Mouse (Mus musculus): Measurements from ENCODE around the gene Gm28038. TPM values are rescaled to one million over a fixed set of nuclear protein-coding genes. Genes with fewer than 3 reads are reported as not detected.

Gm28038 gene
- polyA plus RNA-seq (2014; fragmentation: Nextera tagmentation; extraction: Ambion mirVana) = not detected in 2 replicates

DNA sequence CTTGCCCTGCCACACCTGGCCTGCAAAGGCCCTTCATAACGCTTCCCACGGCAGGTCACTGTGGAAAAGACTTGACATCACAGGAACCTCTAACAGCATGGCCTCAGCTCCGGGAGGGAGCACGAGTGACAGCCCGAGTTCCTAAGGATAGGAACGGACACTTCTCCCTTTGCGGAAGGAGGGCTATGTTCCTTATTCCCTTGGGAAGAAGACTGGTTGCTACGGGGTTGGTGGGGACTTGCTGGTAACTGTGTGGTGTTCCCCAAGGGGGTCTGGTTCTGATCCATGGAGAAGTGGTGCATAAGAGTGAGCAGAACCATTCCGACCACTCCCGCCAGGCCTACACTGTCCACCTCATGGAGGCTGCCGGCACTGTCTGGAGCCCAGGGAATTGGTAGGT, at the start of gene Gm28038:
Gm28038 (plus strand) TSS at position 301 of the 400 bp plus-strand sequence.
- Histone ChIP-seq H3K4me2 (ENCODE audit: low read length) (no peak within 1 kb of the TSS), H3K36me3 (ENCODE audit: control insufficient read depth, insufficient read depth, low read length) (no peaks in the 10 kb centered on the region), H3K27ac (ENCODE audit: low read depth) (no peak within 1 kb of the TSS), H3K27me3 (replicated peaks; ENCODE audit: control insufficient read depth, insufficient read depth, low read length) (no peaks in the 10 kb centered on the region), H3K4me3 (ENCODE audit: low read depth, low read length) (no peak within 1 kb of the TSS), H3K4me1 (replicated peaks; ENCODE audit: control insufficient read depth, insufficient read depth, low read length) (peaks cover 10% of the 10 kb centered on the region), H3K9ac (ENCODE audit: low read length) (no peak within 1 kb of the TSS), H3K9me3 (ENCODE audit: control insufficient read depth, low read length) (no peaks in the 10 kb centered on the region)
- ATAC-seq (replicated peaks; ENCODE audit: low FRiP score, low TSS enrichment, low read depth) (no peak), DNase-seq (ENCODE audit: low spot score) (no peak)
- 94% methylated on average over 11 of the region's 11 CpGs for WGBS

DNA sequence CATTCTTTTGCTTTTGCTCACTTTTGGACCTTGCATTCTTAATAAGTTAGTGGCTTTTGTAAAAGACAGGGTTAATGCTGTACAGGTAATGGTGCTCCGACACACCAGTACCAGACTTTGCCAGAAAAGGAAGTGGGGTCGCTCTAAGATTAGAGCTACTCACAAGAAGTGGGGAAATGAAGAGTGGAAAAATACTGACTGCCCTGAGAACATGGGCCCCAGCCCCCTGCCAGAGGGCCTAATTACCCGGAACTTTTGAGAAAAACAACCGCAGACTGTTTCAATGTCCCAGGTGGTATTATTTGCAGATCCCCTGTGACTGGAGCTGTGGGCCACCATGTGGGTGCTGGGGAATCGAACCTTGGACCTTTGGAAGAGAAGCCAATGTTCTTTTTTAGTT, 45.2 kb upstream of the Gm28038 start:
- 83% methylated on average over 5 of the region's 5 CpGs for WGBS

DNA sequence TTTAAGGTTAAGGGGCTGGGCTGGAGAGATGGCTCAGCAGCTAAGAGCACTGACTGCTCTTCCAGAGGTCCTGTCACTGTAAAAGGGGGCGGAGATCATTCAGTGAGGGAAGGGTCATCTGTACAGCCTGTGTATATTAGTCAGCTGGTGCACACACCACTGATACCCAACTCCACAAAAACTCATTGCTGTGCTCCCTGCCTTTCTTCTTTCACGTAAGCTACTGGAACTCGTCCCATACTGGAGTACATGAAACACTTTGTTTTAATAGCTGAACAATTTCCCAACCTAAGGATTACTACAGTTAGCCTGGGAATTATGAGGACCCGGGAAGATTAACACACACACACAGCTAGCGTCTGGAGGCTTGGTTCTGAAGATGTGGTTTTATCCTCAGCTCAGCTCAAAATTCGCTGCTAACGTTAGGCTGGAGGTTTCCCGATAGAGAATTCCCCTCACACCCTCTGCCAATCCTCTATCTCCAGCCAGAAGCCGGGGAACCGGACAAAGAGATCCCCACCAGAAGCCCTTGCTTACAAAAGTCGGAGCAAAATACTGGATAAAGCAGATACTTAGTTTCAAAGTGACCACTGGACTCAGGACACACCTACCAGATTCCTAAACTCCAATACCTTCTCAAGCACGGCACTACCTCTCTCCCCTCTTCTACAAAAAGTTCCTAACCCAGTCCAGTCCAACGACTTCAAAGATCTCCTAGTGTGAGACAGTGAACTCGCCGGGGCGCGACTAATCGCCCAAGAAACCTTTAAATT, 44.2 kb upstream of the Gm28038 start:
- H3K4me3 ChIP-seq (ENCODE audit: low read depth, low read length) = peak overlapping the region; percentile 64
- ATAC-seq (replicated peaks; ENCODE audit: low FRiP score, low TSS enrichment, low read depth) (peak; percentile 12; the same call in 1 of the 2 replicates), DNase-seq (ENCODE audit: low spot score) (no peak)
- H3K9ac ChIP-seq (ENCODE audit: low read length) = peak overlapping the region; percentile 78
- peak overlapping the region; percentile 87 for H3K4me2 ChIP-seq (ENCODE audit: low read length)
- WGBS = 2% methylated on average over 18 of the region's 18 CpGs
- H3K27ac ChIP-seq (ENCODE audit: low read depth) = peak overlapping the region; percentile 87
- no peaks in the 10 kb centered on the region for H3K27me3 ChIP-seq (replicated peaks; ENCODE audit: control insufficient read depth, insufficient read depth, low read length)
- peaks cover 16% of the 10 kb centered on the region for H3K36me3 ChIP-seq (ENCODE audit: control insufficient read depth, insufficient read depth, low read length)
- no peaks in the 10 kb centered on the region for H3K9me3 ChIP-seq (ENCODE audit: control insufficient read depth, low read length)
- H3K4me1 ChIP-seq (replicated peaks; ENCODE audit: control insufficient read depth, insufficient read depth, low read length) = peaks cover 23% of the 10 kb centered on the region

More for the DNA sequence above, 45.2 kb upstream of the Gm28038 start:
- Histone ChIP-seq H3K9me3 (ENCODE audit: control insufficient read depth, low read length) (no peaks in the 10 kb centered on the region), H3K4me1 (replicated peaks; ENCODE audit: control insufficient read depth, insufficient read depth, low read length) (peaks cover 23% of the 10 kb centered on the region), H3K4me2 (ENCODE audit: low read length) (no peak overlapping the region), H3K9ac (ENCODE audit: low read length) (no peak overlapping the region), H3K36me3 (ENCODE audit: control insufficient read depth, insufficient read depth, low read length) (peaks cover 6% of the 10 kb centered on the region), H3K27me3 (replicated peaks; ENCODE audit: control insufficient read depth, insufficient read depth, low read length) (no peaks in the 10 kb centered on the region), H3K27ac (ENCODE audit: low read depth) (no peak overlapping the region), H3K4me3 (ENCODE audit: low read depth, low read length) (no peak overlapping the region)
- DNase-seq (ENCODE audit: low spot score) (no peak), ATAC-seq (replicated peaks; ENCODE audit: low FRiP score, low TSS enrichment, low read depth) (no peak)

DNA sequence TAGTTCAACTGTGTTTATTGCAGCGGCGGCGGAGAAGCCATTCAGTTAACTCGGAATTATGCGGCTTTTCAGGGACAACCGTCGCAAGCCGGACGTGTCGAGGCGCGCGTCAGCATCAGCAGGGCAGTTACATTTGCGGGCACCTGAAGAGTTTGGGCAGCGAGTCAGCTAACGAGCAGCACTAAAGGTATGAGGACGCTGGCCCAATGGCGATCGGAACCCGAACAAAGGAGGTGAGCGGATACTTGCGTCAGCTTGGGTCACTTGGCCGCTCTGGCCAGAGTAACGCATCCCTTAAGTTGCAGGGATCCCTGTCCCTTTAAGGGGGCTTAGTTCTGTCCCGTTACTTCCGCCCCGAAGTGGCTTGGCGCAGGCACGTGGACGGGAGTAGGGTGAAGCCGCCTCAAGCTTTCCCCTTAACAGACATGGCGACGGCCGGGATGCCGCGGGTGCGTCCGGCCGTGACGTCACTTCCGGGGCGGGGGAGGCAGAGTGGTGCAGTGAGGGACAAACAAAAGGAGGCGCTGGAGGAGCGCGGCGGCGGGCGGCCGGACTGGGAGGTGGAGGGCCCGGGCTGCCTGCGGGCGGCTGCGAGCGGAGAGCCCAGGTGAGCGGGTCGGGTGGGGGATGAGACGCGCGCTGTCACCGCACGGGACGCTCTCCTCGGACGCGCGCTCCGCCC, 43.5 kb upstream of the Gm28038 start, which contains the start of gene Lrrc8a:
Lrrc8a (plus strand) TSS at position 517 of the 682 bp plus-strand sequence.
- H3K4me3 ChIP-seq (ENCODE audit: low read depth, low read length) = peak within 1 kb of the TSS; percentile 64
- H3K27ac ChIP-seq (ENCODE audit: low read depth) = peak within 1 kb of the TSS; percentile 87
- H3K27me3 ChIP-seq (replicated peaks; ENCODE audit: control insufficient read depth, insufficient read depth, low read length) = no peaks in the 10 kb centered on the region
- H3K36me3 ChIP-seq (ENCODE audit: control insufficient read depth, insufficient read depth, low read length) = peaks cover 21% of the 10 kb centered on the region
- DNase-seq (ENCODE audit: low spot score) = peak; percentile 100
- ATAC-seq (replicated peaks; ENCODE audit: low FRiP score, low TSS enrichment, low read depth) = peak; percentile 97
- H3K9ac ChIP-seq (ENCODE audit: low read length) = peak within 1 kb of the TSS; percentile 78
- H3K4me1 ChIP-seq (replicated peaks; ENCODE audit: control insufficient read depth, insufficient read depth, low read length) = peaks cover 23% of the 10 kb centered on the region
- no peaks in the 10 kb centered on the region for H3K9me3 ChIP-seq (ENCODE audit: control insufficient read depth, low read length)
- under 1% methylated on average over 58 of the region's 67 CpGs for WGBS
- peak within 1 kb of the TSS; percentile 89 for H3K4me2 ChIP-seq (ENCODE audit: low read length)

DNA sequence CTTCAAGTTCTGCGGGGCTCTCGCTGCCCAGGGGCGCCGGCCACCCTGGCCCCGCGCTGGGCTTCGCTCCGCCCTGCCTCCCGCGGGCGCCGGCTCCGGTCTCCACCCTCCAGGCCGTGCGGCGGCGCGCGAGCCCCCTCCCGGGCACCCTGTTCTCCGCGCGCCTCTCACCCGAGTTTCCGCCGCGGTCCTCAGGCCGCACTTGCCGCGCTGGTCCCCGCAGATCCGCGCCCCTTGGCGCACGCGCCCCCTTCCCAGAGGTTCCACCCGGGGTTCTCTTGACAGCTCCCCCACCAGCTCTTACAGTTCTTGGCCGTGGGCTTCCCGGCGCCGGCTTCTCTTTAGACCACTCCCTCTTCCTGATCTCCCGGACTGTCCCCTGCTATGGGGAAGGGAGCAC, 43.0 kb upstream of the Gm28038 start:
- H3K4me1 ChIP-seq (replicated peaks; ENCODE audit: control insufficient read depth, insufficient read depth, low read length) = peaks cover 23% of the 10 kb centered on the region
- H3K4me3 ChIP-seq (ENCODE audit: low read depth, low read length) = peak overlapping the region; percentile 64
- DNase-seq (ENCODE audit: low spot score) = peak; percentile 87
- under 1% methylated on average over 37 of the region's 42 CpGs for WGBS
- peak overlapping the region; percentile 87 for H3K27ac ChIP-seq (ENCODE audit: low read depth)
- H3K9ac ChIP-seq (ENCODE audit: low read length) = peak overlapping the region; percentile 78
- H3K27me3 ChIP-seq (replicated peaks; ENCODE audit: control insufficient read depth, insufficient read depth, low read length) = no peaks in the 10 kb centered on the region
- H3K36me3 ChIP-seq (ENCODE audit: control insufficient read depth, insufficient read depth, low read length) = peaks cover 23% of the 10 kb centered on the region
- H3K9me3 ChIP-seq (ENCODE audit: control insufficient read depth, low read length) = no peaks in the 10 kb centered on the region
- peak; percentile 90 for ATAC-seq (replicated peaks; ENCODE audit: low FRiP score, low TSS enrichment, low read depth)
- H3K4me2 ChIP-seq (ENCODE audit: low read length) = peak overlapping the region; percentile 89

DNA sequence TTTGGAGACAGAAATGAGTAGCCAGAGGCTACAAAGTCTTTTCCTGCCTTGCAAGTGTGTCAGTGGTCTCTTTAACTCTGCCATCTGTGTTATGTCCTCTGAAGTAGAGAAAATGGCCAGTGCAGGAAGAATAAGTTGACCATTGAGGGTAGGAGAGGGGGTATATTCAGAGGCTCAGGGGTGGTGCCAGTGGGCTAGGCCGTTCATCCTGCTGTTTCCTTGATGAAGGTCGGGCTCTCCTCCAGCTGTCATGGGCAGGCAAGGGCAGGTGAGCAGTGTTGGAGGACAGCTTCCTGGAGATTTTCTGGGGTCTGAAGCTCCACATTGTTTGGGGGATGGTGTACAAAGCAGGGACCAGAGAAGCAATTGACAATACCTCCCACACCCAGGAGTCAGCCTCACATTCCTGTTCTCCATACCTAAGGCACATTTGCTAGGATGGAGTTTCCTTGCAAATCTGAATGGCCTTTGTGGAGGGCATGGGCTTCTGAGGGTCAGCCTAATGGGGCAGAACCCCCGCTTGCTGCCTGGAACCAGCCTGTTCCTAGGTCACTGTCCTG, 41.9 kb upstream of the Gm28038 start:
- Histone ChIP-seq H3K27ac (ENCODE audit: low read depth) (no peak overlapping the region), H3K4me2 (ENCODE audit: low read length) (peak overlapping the region; percentile 89), H3K4me3 (ENCODE audit: low read depth, low read length) (peak overlapping the region; percentile 64), H3K36me3 (ENCODE audit: control insufficient read depth, insufficient read depth, low read length) (peaks cover 29% of the 10 kb centered on the region), H3K9me3 (ENCODE audit: control insufficient read depth, low read length) (no peaks in the 10 kb centered on the region), H3K27me3 (replicated peaks; ENCODE audit: control insufficient read depth, insufficient read depth, low read length) (no peaks in the 10 kb centered on the region), H3K9ac (ENCODE audit: low read length) (peak overlapping the region; percentile 78), H3K4me1 (replicated peaks; ENCODE audit: control insufficient read depth, insufficient read depth, low read length) (peaks cover 23% of the 10 kb centered on the region)
- 71% methylated on average over 3 of the region's 3 CpGs for WGBS
- no peak for DNase-seq (ENCODE audit: low spot score)
- ATAC-seq (replicated peaks; ENCODE audit: low FRiP score, low TSS enrichment, low read depth) = no peak

DNA sequence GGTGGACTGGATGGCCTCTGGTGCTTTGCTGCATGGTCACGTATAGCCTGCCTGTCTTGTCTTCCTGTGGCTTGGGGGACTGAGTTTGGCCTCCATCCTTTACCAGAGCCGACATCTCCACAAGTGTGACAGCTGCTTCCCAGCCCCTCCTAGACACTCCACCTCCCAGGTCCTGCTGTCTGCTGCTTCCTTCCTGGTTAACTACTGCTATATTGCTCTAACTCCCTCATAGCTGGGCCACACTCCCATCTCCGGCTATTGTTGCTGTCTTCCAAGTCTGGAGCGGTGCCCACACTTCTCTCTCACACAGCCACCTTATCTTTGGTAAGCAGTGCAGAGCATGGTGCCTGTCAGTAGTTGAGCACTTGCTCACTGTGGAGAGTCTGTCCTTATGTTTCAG, 41.1 kb upstream of the Gm28038 start:
- no peak overlapping the region for H3K4me3 ChIP-seq (ENCODE audit: low read depth, low read length)
- ATAC-seq (replicated peaks; ENCODE audit: low FRiP score, low TSS enrichment, low read depth) (no peak), DNase-seq (ENCODE audit: low spot score) (no peak)
- peaks cover 23% of the 10 kb centered on the region for H3K4me1 ChIP-seq (replicated peaks; ENCODE audit: control insufficient read depth, insufficient read depth, low read length)
- 0 out of 2 replicates have a peak overlapping the region, but pooled peaks have one; percentile 5 for H3K27ac ChIP-seq (ENCODE audit: low read depth)
- H3K9ac ChIP-seq (ENCODE audit: low read length) = no peak overlapping the region
- H3K9me3 ChIP-seq (ENCODE audit: control insufficient read depth, low read length) = no peaks in the 10 kb centered on the region
- no peak overlapping the region; the same call in 1 of the 2 replicates for H3K4me2 ChIP-seq (ENCODE audit: low read length)
- peaks cover 32% of the 10 kb centered on the region for H3K36me3 ChIP-seq (ENCODE audit: control insufficient read depth, insufficient read depth, low read length)
- no peaks in the 10 kb centered on the region for H3K27me3 ChIP-seq (replicated peaks; ENCODE audit: control insufficient read depth, insufficient read depth, low read length)
- 69% methylated on average over 4 of the region's 4 CpGs for WGBS

DNA sequence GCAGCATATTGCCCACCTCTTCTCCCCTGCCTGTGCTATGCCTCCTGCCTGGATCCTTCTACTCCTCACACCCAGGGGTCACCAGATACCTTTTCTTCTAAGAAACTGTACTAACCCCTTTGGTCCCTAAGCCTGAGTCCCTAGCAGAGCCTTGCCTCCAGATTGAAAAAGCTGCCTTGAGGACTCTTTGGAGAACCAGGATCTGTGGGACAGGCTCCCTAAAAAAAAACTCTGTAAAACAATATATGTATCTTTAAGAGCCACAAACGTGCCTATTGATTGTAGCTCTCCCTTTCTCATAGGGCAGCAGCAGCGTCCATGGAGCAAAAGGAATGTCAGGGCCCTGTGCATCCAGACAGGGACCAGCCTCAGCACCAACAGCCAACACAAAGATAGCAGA, 40.6 kb upstream of the Gm28038 start, which contains the start of gene Gm28035:
Gm28035 (plus strand) TSS at position 301 of the 400 bp plus-strand sequence.
- Histone ChIP-seq H3K27me3 (replicated peaks; ENCODE audit: control insufficient read depth, insufficient read depth, low read length) (no peaks in the 10 kb centered on the region), H3K9ac (ENCODE audit: low read length) (0 out of 2 replicates have a peak within 1 kb of the TSS, but pooled peaks have one; percentile 20), H3K9me3 (ENCODE audit: control insufficient read depth, low read length) (no peaks in the 10 kb centered on the region), H3K4me1 (replicated peaks; ENCODE audit: control insufficient read depth, insufficient read depth, low read length) (peaks cover 23% of the 10 kb centered on the region), H3K4me2 (ENCODE audit: low read length) (peak within 1 kb of the TSS; percentile 89), H3K27ac (ENCODE audit: low read depth) (0 out of 2 replicates have a peak within 1 kb of the TSS, but pooled peaks have one; percentile 5), H3K36me3 (ENCODE audit: control insufficient read depth, insufficient read depth, low read length) (peaks cover 32% of the 10 kb centered on the region), H3K4me3 (ENCODE audit: low read depth, low read length) (no peak within 1 kb of the TSS)
- WGBS = 75% methylated on average over 2 of the region's 2 CpGs
- ATAC-seq (replicated peaks; ENCODE audit: low FRiP score, low TSS enrichment, low read depth) = no peak
- DNase-seq (ENCODE audit: low spot score) = no peak

All from intestine, embryonic 14.5 days (tissue).